Mouse (Mus musculus) ES-E14 (cell line): Measurements from ENCODE around the gene Lrrc9.

Experiments used
- CHD2 ChIP-seq: IDR thresholded peaks from 2 replicates; pipeline ENCODE4 v1.6.1; 2014; ENCODE audit warnings: mild to moderate bottlenecking, low read depth, low read length, inconsistent platforms
- HCFC1 ChIP-seq: IDR thresholded peaks from 2 replicates; pipeline ENCODE4 v1.6.1; 2012; ENCODE audit warnings: low read length, inconsistent platforms, borderline replicate concordance; ENCODE audit not compliant: insufficient read depth
- ZC3H11A ChIP-seq: IDR thresholded peaks from 2 replicates; pipeline ENCODE4 v1.6.1; 2012; ENCODE audit warnings: low read depth, mild to moderate bottlenecking, inconsistent platforms, low read length, borderline replicate concordance

DNA sequence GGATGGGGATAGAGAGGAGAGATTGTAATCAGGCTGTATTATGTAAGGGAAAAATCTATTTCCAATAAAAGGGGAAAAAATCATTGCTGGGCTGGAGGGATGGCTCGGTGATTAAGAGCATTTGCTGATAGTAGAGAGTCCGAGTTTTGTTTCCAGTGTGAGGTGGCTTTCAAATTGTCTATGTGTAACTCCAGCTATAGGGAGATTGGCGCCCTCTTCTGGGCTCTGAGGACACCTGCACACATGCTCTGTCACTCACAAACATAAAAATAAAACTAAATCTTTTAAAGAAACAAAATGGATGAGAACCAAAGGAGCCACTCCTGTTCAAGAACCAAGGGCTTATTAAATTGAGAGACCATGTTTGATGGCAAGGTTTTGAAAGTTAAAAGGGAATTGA is 23.9 kb upstream of the Lrrc9 start:
- no peak for TF ChIP-seq HCFC1
- TF ChIP-seq CHD2, result no peak
- peak; percentile 93 for TF ChIP-seq ZC3H11A
